8 mouse cellular contexts compared by ENCODE assay signal in genomic region chr13:51849241-51850033, GRCm38 (mm10). TPM values are rescaled to one million over a fixed set of nuclear protein-coding genes. Genes with fewer than 3 reads are reported as not detected.
DNase-seq lines count a peak whose midpoint lies in the region; ATAC-seq and TF ChIP-seq lines count a peak whose summit lies in the region.

No protein-coding gene starts in this region.

- ATAC-seq in erythroblast, adult 5-6 weeks (replicated peaks; ENCODE audit: low FRiP score, poor library complexity, severe bottlenecking): no peak

- peak; percentile 96 for DNase-seq in heart, embryonic 10.5 days (ENCODE audit: low spot score)
- peak; percentile 81 for DNase-seq in kidney, postnatal 10 days
- DNase-seq in layer of hippocampus, adult 9-11 months: no peak
- no peak for DNase-seq in left cerebral cortex, adult 11 months (ENCODE audit: low spot score)

- no peak for TF ChIP-seq CTCF in bone marrow, adult 2 months (IDR thresholded peaks at IDR 0.05; ENCODE audit: control insufficient read depth, insufficient read depth, low read length)

- H3K27ac ChIP-seq in bone marrow, adult 2 months (ENCODE audit: control insufficient read depth, insufficient read depth, low read depth, low read length, poor library complexity): peak overlapping the region; percentile 71
- H3K27ac ChIP-seq in heart, embryonic 10.5 days: peak overlapping the region; percentile 94
- peak overlapping the region; percentile 79 for H3K27ac ChIP-seq in macrophage

- peak overlapping the region; percentile 93 for H3K4me3 ChIP-seq in erythroblast, embryonic 14.5 days (replicated peaks)
- no peak overlapping the region for H3K4me3 ChIP-seq in bone marrow, adult 2 months (replicated peaks; ENCODE audit: control insufficient read depth, low read depth, low read length)
- peak overlapping the region; percentile 80 for H3K4me3 ChIP-seq in heart, embryonic 10.5 days
- H3K4me3 ChIP-seq in macrophage (ENCODE audit: inconsistent target): peak overlapping the region; percentile 69; the same call in 1 of the 2 replicates

- 6% methylated on average over 25 of the region's 25 CpGs for WGBS in bone marrow, adult 2 months
- 4% methylated on average over 25 of the region's 25 CpGs for WGBS in heart, embryonic 10.5 days
- 14% methylated on average over 24 of the region's 25 CpGs for WGBS in macrophage (ENCODE audit: missing documents)

- no peak for TF ChIP-seq POLR2A in bone marrow, adult 2 months (IDR thresholded peaks at IDR 0.05; ENCODE audit: borderline replicate concordance, control insufficient read depth, low read depth, low read length)

- H3K27me3 ChIP-seq in erythroblast, embryonic 14.5 days (ENCODE audit: control insufficient read depth): peaks cover 4% of the 10 kb centered on the region; the same call in 1 of the 2 replicates
- H3K27me3 ChIP-seq in heart, embryonic 10.5 days (ENCODE audit: insufficient read depth, poor library complexity, severe bottlenecking): peaks cover 14% of the 10 kb centered on the region; the same call in 1 of the 2 replicates

- peaks cover 12% of the 10 kb centered on the region for H3K79me2 ChIP-seq in macrophage (ENCODE audit: inconsistent target)

- no peaks in the 10 kb centered on the region for H3K9me3 ChIP-seq in erythroblast, embryonic 14.5 days (ENCODE audit: control insufficient read depth, low read length)
- no peaks in the 10 kb centered on the region for H3K9me3 ChIP-seq in heart, embryonic 10.5 days

- H3K4me1 ChIP-seq in erythroblast, embryonic 14.5 days (ENCODE audit: control insufficient read depth): peaks cover 74% of the 10 kb centered on the region
- no peaks in the 10 kb centered on the region; the same call in 1 of the 2 replicates for H3K4me1 ChIP-seq in bone marrow, adult 2 months (ENCODE audit: control insufficient read depth, insufficient read depth, low read length)
- peaks cover 72% of the 10 kb centered on the region for H3K4me1 ChIP-seq in heart, embryonic 10.5 days

- peaks cover 8% of the 10 kb centered on the region for H3K36me3 ChIP-seq in erythroblast, embryonic 14.5 days (ENCODE audit: control insufficient read depth)
- H3K36me3 ChIP-seq in heart, embryonic 10.5 days: peaks cover 5% of the 10 kb centered on the region
- H3K36me3 ChIP-seq in macrophage (ENCODE audit: inconsistent target): no peaks in the 10 kb centered on the region

RNA-seq across cellular contexts. Expression of gene Gadd45g, which starts 3.0 kb away (rescaled TPM):
- polyA plus RNA-seq in erythroblast, embryonic 14.5 days (2012): 9.6 and 11.5 TPM in 2 replicates
- not detected in 2 replicates for total RNA-seq in erythroblast, adult 5-6 weeks (2015; ENCODE audit: low replicate concordance)
- 1.2 and 4.2 TPM in 2 replicates for total RNA-seq in erythroblast, adult 5-6 weeks (2017; ENCODE audit: low replicate concordance)
- polyA plus RNA-seq in bone marrow, adult 2 months (2011; ENCODE audit: insufficient read depth, insufficient read length, low replicate concordance, missing spikeins): 9.2 and 23.5 TPM in 2 replicates
- 53.3 and 61.0 TPM in 2 replicates for polyA plus RNA-seq in heart, embryonic 10.5 days (2016; fragmentation: Nextera tagmentation; extraction: Ambion mirVana)
- total RNA-seq in macrophage (2018; cell fraction: chromatin; rRNA removed): 10 to 100 TPM in 15 of 26 experiments, 1 to 10 TPM in 11; 3.1 to 36.8 (median 11.1) TPM
- total RNA-seq in macrophage (2018; cell fraction: cytosol; rRNA removed): 10 to 100 TPM in 10 of 26 experiments, 1 to 10 TPM in 16; 4.8 to 28.2 (median 9.3) TPM
- total RNA-seq in macrophage (2018; cell fraction: nucleus; rRNA removed): 10 to 100 TPM in 16 of 26 experiments, 1 to 10 TPM in 10; 3.4 to 69.6 (median 11.5) TPM
- polyA plus RNA-seq in macrophage (2018): 8.9 to 19.9 TPM (median 10.3 TPM) in 3 replicates

RNA-seq across cellular contexts. Expression of gene Sema4d, which starts 55.9 kb away (rescaled TPM):
- 0.56 and 0.76 TPM in 2 replicates for polyA plus RNA-seq in erythroblast, embryonic 14.5 days (2012)
- total RNA-seq in erythroblast, adult 5-6 weeks (2015; ENCODE audit: low replicate concordance): 14.8 and 18.8 TPM in 2 replicates
- total RNA-seq in erythroblast, adult 5-6 weeks (2017; ENCODE audit: low replicate concordance): 6.5 and 7.1 TPM in 2 replicates
- polyA plus RNA-seq in bone marrow, adult 2 months (2011; ENCODE audit: insufficient read depth, insufficient read length, low replicate concordance, missing spikeins): 9.3 and 23.0 TPM in 2 replicates
- polyA plus RNA-seq in heart, embryonic 10.5 days (2016; fragmentation: Nextera tagmentation; extraction: Ambion mirVana): 8.7 and 13.1 TPM in 2 replicates
- total RNA-seq in macrophage (2018; cell fraction: chromatin; rRNA removed): 100 to 1,000 TPM; 138 to 587 (median 262) TPM
- 100 to 1,000 TPM; 117 to 388 (median 219) TPM for total RNA-seq in macrophage (2018; cell fraction: cytosol; rRNA removed)
- total RNA-seq in macrophage (2018; cell fraction: nucleus; rRNA removed): 100 to 1,000 TPM; 156 to 800 (median 457) TPM
- polyA plus RNA-seq in macrophage (2018): 80.9 to 173 TPM (median 90.3 TPM) in 3 replicates

Comparison
In these comparisons a context has a peak if more than half of its experiments do, and no peak if none do; other contexts are left out.
1. DNase-seq: peak in heart, embryonic 10.5 days (single experiment) and kidney, postnatal 10 days (single experiment); none in layer of hippocampus, adult 9-11 months (single experiment) and left cerebral cortex, adult 11 months (single experiment).
2. Peak in every context shown above with its lines, with median percentiles within 50 percentile points of each other: H3K27ac ChIP-seq.